Mouse (Mus musculus) megakaryocyte, embryonic 14.5 days (primary cell): ENCODE results near the gene Ly6g6c. TPM values are rescaled to one million over a fixed set of nuclear protein-coding genes. Genes with fewer than 3 reads are reported as not detected.
A peak's percentile ranks its signal among the peaks of the same experiment; 100 is the strongest.
"Not testable (repeated sequence)": the region's sequence is repeated elsewhere in the genome, so short reads cannot be mapped to it uniquely, and the experiment has no call there.

Source experiments
- H3K27me3 ChIP-seq: replicated peaks from 2 replicates; pipeline ENCODE3; 2012; ENCODE audit warnings: inconsistent platforms
- H3K36me3 ChIP-seq: replicated peaks from 2 replicates; pipeline ENCODE3; 2012; ENCODE audit warnings: low read length, inconsistent platforms, mixed read lengths
- H3K4me1 ChIP-seq: 2 replicates; pipeline ENCODE4 v1.6.1; 2012; ENCODE audit warnings: inconsistent platforms
- H3K4me3 ChIP-seq: replicated peaks from 2 replicates; pipeline ENCODE3; 2012; ENCODE audit warnings: moderate library complexity, mild to moderate bottlenecking, inconsistent platforms
- H3K9me3 ChIP-seq: 2 replicates; pipeline ENCODE4 v1.6.1; 2012; ENCODE audit warnings: inconsistent platforms
- FLI1 ChIP-seq: IDR thresholded peaks from 2 replicates; pipeline ENCODE4 v1.6.1; 2012; ENCODE audit warnings: low read length, inconsistent platforms, mixed read lengths
- GATA1 ChIP-seq: IDR thresholded peaks from 3 replicates; pipeline ENCODE4 v1.6.1; 2012; ENCODE audit warnings: mixed read lengths, low read length, inconsistent platforms, borderline replicate concordance
- polyA plus RNA-seq: library from polyadenylated mRNA; stranded (reverse); fragments of >175 nt; gene quantifications from 2 replicates; pipeline ENCODE4 v1.2.3, GENCODE M21; 2012; ENCODE audit warnings: low replicate concordance; ENCODE audit not compliant: insufficient read depth

Ly6g6c gene
- polyA plus RNA-seq, 1 experiment = 14.8 TPM

- Histone ChIP-seq H3K27me3 (no peaks in the 10 kb centered on the region), H3K9me3 (no peaks in the 10 kb centered on the region), H3K4me1 (peaks cover 83% of the 10 kb centered on the region), H3K36me3 (peaks cover 49% of the 10 kb centered on the region), H3K4me3 (no peak overlapping the region)
- no peak for TF ChIP-seq GATA1
- no peak for TF ChIP-seq FLI1
Observed at GRCm38 (mm10) chr17:35031272-35031671, 33.9 kb upstream of the Ly6g6c start.

GRCm38 (mm10) chr17:35031880-35032279, 33.3 kb upstream of the Ly6g6c start:
- H3K27me3 ChIP-seq = no peaks in the 10 kb centered on the region
- H3K9me3 ChIP-seq = no peaks in the 10 kb centered on the region
- peaks cover 78% of the 10 kb centered on the region for H3K4me1 ChIP-seq
- H3K4me3 ChIP-seq = no peak overlapping the region
- peaks cover 49% of the 10 kb centered on the region for H3K36me3 ChIP-seq
- no peak for TF ChIP-seq GATA1
- TF ChIP-seq FLI1 = no peak

GRCm38 (mm10) chr17:35032323-35032870, 32.8 kb upstream of the Ly6g6c start:
- Histone ChIP-seq H3K36me3 (peaks cover 49% of the 10 kb centered on the region), H3K4me1 (peaks cover 74% of the 10 kb centered on the region), H3K9me3 (no peaks in the 10 kb centered on the region), H3K4me3 (no peak overlapping the region), H3K27me3 (no peaks in the 10 kb centered on the region)
- TF ChIP-seq GATA1 (no peak), FLI1 (no peak)

GRCm38 (mm10) chr17:35033703-35034102, 31.5 kb upstream of the Ly6g6c start:
- Histone ChIP-seq H3K4me1 (peaks cover 62% of the 10 kb centered on the region), H3K36me3 (peaks cover 43% of the 10 kb centered on the region)
- not testable (repeated sequence) for H3K27me3 ChIP-seq, H3K4me3 ChIP-seq, H3K9me3 ChIP-seq

GRCm38 (mm10) chr17:35034896-35035295, 30.3 kb upstream of the Ly6g6c start:
- Histone ChIP-seq H3K4me3 (no peak overlapping the region), H3K27me3 (no peaks in the 10 kb centered on the region), H3K9me3 (peaks cover 5% of the 10 kb centered on the region; the same call in 1 of the 2 replicates), H3K36me3 (peaks cover 34% of the 10 kb centered on the region), H3K4me1 (peaks cover 61% of the 10 kb centered on the region)
- TF ChIP-seq GATA1 (no peak), FLI1 (no peak)

GRCm38 (mm10) chr17:35039121-35039873, 25.9 kb upstream of the Ly6g6c start:
- TF ChIP-seq GATA1 (no peak), FLI1 (no peak)
- no peaks in the 10 kb centered on the region for H3K27me3 ChIP-seq
- peaks cover 54% of the 10 kb centered on the region for H3K4me1 ChIP-seq
- no peak overlapping the region for H3K4me3 ChIP-seq
- peaks cover 5% of the 10 kb centered on the region; the same call in 1 of the 2 replicates for H3K9me3 ChIP-seq
- peaks cover 26% of the 10 kb centered on the region for H3K36me3 ChIP-seq

GRCm38 (mm10) chr17:35043794-35044193, 21.4 kb upstream of the Ly6g6c start:
- Histone ChIP-seq H3K9me3 (no peaks in the 10 kb centered on the region), H3K36me3 (peaks cover 12% of the 10 kb centered on the region), H3K4me1 (peaks cover 83% of the 10 kb centered on the region), H3K27me3 (no peaks in the 10 kb centered on the region), H3K4me3 (no peak overlapping the region)
- TF ChIP-seq FLI1 = no peak
- no peak for TF ChIP-seq GATA1

- peak overlapping the region; percentile 93 for H3K4me3 ChIP-seq
- H3K27me3 ChIP-seq = no peaks in the 10 kb centered on the region
- H3K36me3 ChIP-seq = peaks cover 10% of the 10 kb centered on the region
- TF ChIP-seq GATA1 = no peak
- TF ChIP-seq FLI1 = no peak
- H3K4me1 ChIP-seq = peaks cover 77% of the 10 kb centered on the region
- no peaks in the 10 kb centered on the region for H3K9me3 ChIP-seq
Observed at GRCm38 (mm10) chr17:35044904-35045806, 20.0 kb upstream of the Ly6g6c start.

GRCm38 (mm10) chr17:35045807-35046680, 19.1 kb upstream of the Ly6g6c start:
- Histone ChIP-seq H3K9me3 (no peaks in the 10 kb centered on the region), H3K4me3 (peak overlapping the region; percentile 93), H3K4me1 (peaks cover 74% of the 10 kb centered on the region), H3K27me3 (no peaks in the 10 kb centered on the region), H3K36me3 (peaks cover 7% of the 10 kb centered on the region)
- TF ChIP-seq FLI1 (no peak), GATA1 (no peak)
